Mouse (Mus musculus): ENCODE measurements at regions not wholly inside any gene's neighbourhood (a gene's known extent, or its start where the extent isn't known, plus 50 kb on each side); places are given as distances from the start of the nearest gene placed in this dataset.

- H3K36me3 ChIP-seq (replicated peaks), result no peaks in the 10 kb centered on the region
- H3K27me3 ChIP-seq (replicated peaks), result no peaks in the 10 kb centered on the region
- no peaks in the 10 kb centered on the region for H3K4me1 ChIP-seq
- no peak for ATAC-seq (replicated peaks)
- no peak overlapping the region for H3K4me2 ChIP-seq
- no peak overlapping the region for H3K9ac ChIP-seq
- no peak overlapping the region for H3K27ac ChIP-seq
- WGBS, result 96% methylated on average over 3 of the region's 3 CpGs
- H3K4me3 ChIP-seq, result no peak overlapping the region
- no peaks in the 10 kb centered on the region for H3K9me3 ChIP-seq
Measured at GRCm38 (mm10) chr6:16171871-16172270, 451.4 kb downstream of the Mdfic start.

- Histone ChIP-seq H3K4me3 (no peak overlapping the region), H3K4me1 (no peaks in the 10 kb centered on the region), H3K27me3 (replicated peaks) (no peaks in the 10 kb centered on the region), H3K4me2 (no peak overlapping the region), H3K36me3 (replicated peaks) (no peaks in the 10 kb centered on the region), H3K9ac (no peak overlapping the region), H3K9me3 (no peaks in the 10 kb centered on the region), H3K27ac (no peak overlapping the region)
- WGBS, result 65% methylated on average over 5 of the region's 5 CpGs
- ATAC-seq (replicated peaks), result no peak
Measured at GRCm38 (mm10) chr6:16177313-16177712, 456.9 kb downstream of the Mdfic start.

GRCm38 (mm10) chr6:16187983-16188550, 467.6 kb downstream of the Mdfic start:
- no peaks in the 10 kb centered on the region for H3K4me1 ChIP-seq
- H3K27me3 ChIP-seq (replicated peaks), result no peaks in the 10 kb centered on the region
- no peak for ATAC-seq (replicated peaks)
- H3K9me3 ChIP-seq, result no peaks in the 10 kb centered on the region
- no peak overlapping the region for H3K4me2 ChIP-seq
- no peaks in the 10 kb centered on the region for H3K36me3 ChIP-seq (replicated peaks)
- H3K9ac ChIP-seq, result no peak overlapping the region
- no peak overlapping the region for H3K4me3 ChIP-seq
- no peak overlapping the region for H3K27ac ChIP-seq
- WGBS, result 57% methylated on average over 4 of the region's 4 CpGs

GRCm38 (mm10) chr6:16212975-16213374, 492.5 kb downstream of the Mdfic start:
- 12% methylated on average over 5 of the region's 5 CpGs for WGBS
- Histone ChIP-seq H3K4me3 (no peak overlapping the region), H3K9ac (no peak overlapping the region), H3K27ac (no peak overlapping the region), H3K36me3 (replicated peaks) (no peaks in the 10 kb centered on the region), H3K4me1 (peaks cover 4% of the 10 kb centered on the region; the same call in 1 of the 2 replicates), H3K27me3 (replicated peaks) (no peaks in the 10 kb centered on the region), H3K9me3 (no peaks in the 10 kb centered on the region), H3K4me2 (peak overlapping the region; percentile 15; the same call in 1 of the 2 replicates)
- ATAC-seq (replicated peaks), result peak; percentile 63; the same call in 1 of the 2 replicates

GRCm38 (mm10) chr6:16213635-16214034, 493.2 kb downstream of the Mdfic start:
- no peaks in the 10 kb centered on the region for H3K36me3 ChIP-seq (replicated peaks)
- peak; percentile 37; the same call in 1 of the 2 replicates for ATAC-seq (replicated peaks)
- H3K9me3 ChIP-seq, result no peaks in the 10 kb centered on the region
- H3K27me3 ChIP-seq (replicated peaks), result no peaks in the 10 kb centered on the region
- H3K4me1 ChIP-seq, result peaks cover 4% of the 10 kb centered on the region; the same call in 1 of the 2 replicates
- WGBS, result 36% methylated on average over 4 of the region's 4 CpGs
- no peak overlapping the region for H3K27ac ChIP-seq
- H3K4me3 ChIP-seq, result no peak overlapping the region
- no peak overlapping the region for H3K4me2 ChIP-seq
- no peak overlapping the region for H3K9ac ChIP-seq

- H3K36me3 ChIP-seq (replicated peaks), result no peaks in the 10 kb centered on the region
- no peaks in the 10 kb centered on the region for H3K9me3 ChIP-seq
- WGBS, result 46% methylated on average over 3 of the region's 3 CpGs
- H3K4me2 ChIP-seq, result no peak overlapping the region
- no peak overlapping the region for H3K9ac ChIP-seq
- H3K27me3 ChIP-seq (replicated peaks), result no peaks in the 10 kb centered on the region
- H3K27ac ChIP-seq, result no peak overlapping the region
- H3K4me3 ChIP-seq, result no peak overlapping the region
- no peaks in the 10 kb centered on the region for H3K4me1 ChIP-seq
- peak; percentile 39; the same call in 1 of the 2 replicates for ATAC-seq (replicated peaks)
Measured at GRCm38 (mm10) chr6:16221002-16221627, 500.7 kb downstream of the Mdfic start.
